Mouse (Mus musculus) embryonic facial prominence, embryonic 10.5 days (tissue): Measurements from ENCODE around the gene Zfp982. TPM values are rescaled to one million over a fixed set of nuclear protein-coding genes. Genes with fewer than 3 reads are reported as not detected.

Experiments used
- polyA plus RNA-seq: library from polyadenylated mRNA; unstranded; fragments of >200 nt; fragmentation: Nextera tagmentation; extraction: Ambion mirVana; gene quantifications from 2 replicates; pipeline ENCODE4 v1.2.1, GENCODE M21; 2016

The Zfp982 gene
- polyA plus RNA-seq, 1 experiment from 2014 or later: 10.8 TPM

Other genes with a start within 250 kb of the Zfp982 start
- gene Zfp988, start 186.7 kb upstream of the Zfp982 start, polyA plus RNA-seq: 0.17 TPM in 1 of 2 replicates, not detected in the other
- gene Zfp978, start 131.1 kb upstream of the Zfp982 start, polyA plus RNA-seq: 0.11 TPM in 1 of 2 replicates, not detected in the other
- 0.20 and 0.39 TPM in 2 replicates for gene Gm16503, start 47.8 kb downstream of the Zfp982 start, polyA plus RNA-seq
- gene Zfp985, start 60.9 kb downstream of the Zfp982 start, polyA plus RNA-seq: 0.17 and 0.18 TPM in 2 replicates
- 3.1 and 3.2 TPM in 2 replicates for gene Zfp979, start 150.1 kb downstream of the Zfp982 start, polyA plus RNA-seq
- not detected in 2 replicates for gene Zfp534, start 210.1 kb downstream of the Zfp982 start, polyA plus RNA-seq